Mouse (Mus musculus): ENCODE measurements around the gene Nupr1. TPM values are rescaled to one million over a fixed set of nuclear protein-coding genes. Genes with fewer than 3 reads are reported as not detected.
"Not testable (repeated sequence)": the region's sequence is repeated elsewhere in the genome, so short reads cannot be mapped to it uniquely, and the experiment has no call there.

Nupr1 gene
- total RNA-seq, 2 experiments from 2014 or later = 17.6 to 21.0 TPM

- no peak overlapping the region for H3K4me3 ChIP-seq
- no peak for DNase-seq (ENCODE audit: extremely low spot score in 1 of 2, low spot score in 2 of 2)
- TF ChIP-seq CTCF (IDR thresholded peaks at IDR 0.05) = no peak
- intact Hi-C loops (cut with DNase I) = no loop called here
- H3K27ac ChIP-seq = no peak overlapping the region
These were observed 33.0 kb upstream of the Nupr1 start for GRCm38 (mm10) chr7:126663646-126664045.

GRCm38 (mm10) chr7:126659771-126660170, 29.1 kb upstream of the Nupr1 start:
- Histone ChIP-seq H3K27ac (no peak overlapping the region), H3K4me3 (no peak overlapping the region)
- no peak for DNase-seq (ENCODE audit: extremely low spot score in 1 of 2, low spot score in 2 of 2)
- TF ChIP-seq CTCF (IDR thresholded peaks at IDR 0.05) = no peak
- intact Hi-C loops (cut with DNase I) = no loop called here

- no peak for TF ChIP-seq CTCF (IDR thresholded peaks at IDR 0.05)
- no peak for DNase-seq (ENCODE audit: extremely low spot score in 1 of 2, low spot score in 2 of 2)
- no peak overlapping the region for H3K4me3 ChIP-seq
- H3K27ac ChIP-seq = no peak overlapping the region
- intact Hi-C loops (cut with DNase I) = no loop called here
These were observed 26.9 kb upstream of the Nupr1 start for GRCm38 (mm10) chr7:126657522-126657921.

GRCm38 (mm10) chr7:126655695-126656094, 25.0 kb upstream of the Nupr1 start:
- H3K4me3 ChIP-seq = no peak overlapping the region
- intact Hi-C loops (cut with DNase I) = no loop called here
- no peak for TF ChIP-seq CTCF (IDR thresholded peaks at IDR 0.05)
- DNase-seq (ENCODE audit: extremely low spot score in 1 of 2, low spot score in 2 of 2) = no peak
- no peak overlapping the region for H3K27ac ChIP-seq

- intact Hi-C loops (cut with DNase I) = loop anchor here (5.0 kb wide), 1 partner anchor 123 kb away; the partner anchor contains the start of gene Ypel3
- Histone ChIP-seq H3K4me3 (no peak overlapping the region), H3K27ac (no peak overlapping the region)
- no peak for DNase-seq (ENCODE audit: extremely low spot score in 1 of 2, low spot score in 2 of 2)
- no peak for TF ChIP-seq CTCF (IDR thresholded peaks at IDR 0.05)
These were observed 23.3 kb upstream of the Nupr1 start for GRCm38 (mm10) chr7:126653991-126654390.

GRCm38 (mm10) chr7:126650852-126651251, 20.2 kb upstream of the Nupr1 start:
- Histone ChIP-seq H3K4me3 (no peak overlapping the region), H3K27ac (no peak overlapping the region)
- intact Hi-C loops (cut with DNase I) = loop anchor here (5.0 kb wide), 1 partner anchor 126 kb away; the partner anchor contains the start of gene Ypel3
- DNase-seq (ENCODE audit: extremely low spot score in 1 of 2, low spot score in 2 of 2) = no peak
- no peak for TF ChIP-seq CTCF (IDR thresholded peaks at IDR 0.05)

DNA sequence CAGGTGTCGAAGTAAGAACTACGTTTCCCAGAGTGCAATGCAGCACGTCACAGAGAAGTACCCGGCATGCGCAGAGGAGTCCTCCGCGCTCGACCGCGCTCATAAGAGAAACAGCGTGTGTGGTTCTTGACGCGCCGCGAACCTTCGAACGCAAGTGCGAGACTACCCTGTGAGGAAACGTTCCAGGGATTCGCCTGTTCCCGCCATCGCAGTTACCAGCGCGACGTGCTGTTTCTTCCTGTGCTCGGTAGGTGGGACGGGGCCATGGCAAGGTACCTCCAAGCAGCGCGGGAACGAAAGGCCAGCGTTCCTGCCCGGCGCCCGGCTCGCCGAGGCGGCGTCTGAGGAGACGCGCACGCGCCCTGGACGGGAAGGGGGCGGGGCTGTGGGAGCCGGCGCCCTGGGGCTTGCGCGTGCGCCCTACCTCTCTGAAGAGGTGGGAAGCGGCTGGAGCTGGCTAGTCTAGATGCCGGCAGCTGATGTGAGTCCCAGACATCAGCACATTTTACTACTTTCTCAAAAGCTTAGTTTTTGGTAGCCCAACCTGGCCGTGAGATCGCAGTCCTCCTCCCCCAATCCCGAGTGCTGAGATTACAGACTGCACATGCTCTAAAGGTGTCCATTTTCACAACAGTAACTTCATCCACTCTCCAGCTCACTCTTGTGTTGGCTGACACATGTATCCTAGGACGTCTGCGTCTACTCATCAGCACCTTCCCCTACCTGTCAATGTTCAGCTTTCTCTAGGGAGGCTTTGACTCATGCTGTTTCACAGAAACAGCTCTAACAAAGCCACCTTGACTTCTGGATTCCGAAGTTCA, 18.8 kb upstream of the Nupr1 start, which contains the start of gene Sgf29:
Gene Sgf29, plus strand, starts transcription at position 79 of the 821 bp plus-strand sequence.
- Histone ChIP-seq H3K4me3 (peak within 1 kb of the TSS; percentile 58), H3K27ac (peak within 1 kb of the TSS; percentile 95)
- DNase-seq (ENCODE audit: extremely low spot score in 1 of 2, low spot score in 2 of 2) = peak; percentile 92 to 95
- no peak; the same call in 1 of the 2 replicates for TF ChIP-seq CTCF (IDR thresholded peaks at IDR 0.05)
- intact Hi-C loops (cut with DNase I) = loop anchor here (2.0 to 10.0 kb wide), 3 partner anchors 45 to 465 kb away; partner anchors contain the start of genes Bola2, Slx1b and Ypel3

DNA sequence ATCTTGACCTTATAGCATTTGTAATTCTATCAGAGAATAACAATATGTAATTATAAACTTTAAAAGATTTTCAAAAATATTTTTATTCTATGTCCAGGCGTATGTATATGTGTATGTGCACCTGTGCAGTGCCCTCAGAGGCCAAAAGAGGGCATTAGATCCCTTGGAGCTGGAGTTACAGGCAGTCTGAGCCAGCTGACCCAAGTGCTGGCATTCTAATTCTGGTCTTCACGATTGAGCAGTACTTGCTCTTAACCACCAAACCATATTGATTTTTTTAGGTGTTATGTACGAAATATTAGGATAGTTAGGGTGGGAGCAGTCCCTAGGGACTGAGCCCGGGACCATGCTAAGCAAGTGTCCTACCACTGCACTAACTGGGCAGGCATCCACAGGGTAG, 17.8 kb upstream of the Nupr1 start:
- peak overlapping the region; percentile 95 for H3K27ac ChIP-seq
- H3K4me3 ChIP-seq = peak overlapping the region; percentile 58

DNA sequence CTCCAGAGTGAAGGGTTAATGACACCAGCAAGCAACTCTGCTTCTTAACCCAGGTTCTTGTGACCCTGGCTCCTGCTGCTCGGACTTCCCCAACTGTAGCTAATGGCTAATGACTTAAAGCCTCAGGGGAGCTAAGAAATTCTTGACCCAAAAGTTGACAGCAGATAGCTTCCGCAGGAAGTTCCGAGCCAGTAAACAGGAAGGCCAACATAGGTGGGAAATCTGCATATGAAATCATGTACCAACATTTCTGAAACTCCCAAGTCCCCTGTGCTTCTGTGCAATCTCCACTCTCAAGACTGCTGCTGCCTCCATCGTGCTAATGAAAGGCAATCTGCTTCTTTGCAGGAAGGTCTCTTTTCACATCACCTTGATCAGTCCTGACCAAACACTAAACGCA, 15.0 kb upstream of the Nupr1 start:
- intact Hi-C loops (cut with DNase I) = loop anchor here (10.0 kb wide), 1 partner anchor 469 kb away; no protein-coding TSS in a partner anchor
- no peak for TF ChIP-seq CTCF (IDR thresholded peaks at IDR 0.05)
- H3K4me3 ChIP-seq = no peak overlapping the region
- no peak overlapping the region for H3K27ac ChIP-seq
- no peak for DNase-seq (ENCODE audit: extremely low spot score in 1 of 2, low spot score in 2 of 2)

More for the DNA sequence above, 17.8 kb upstream of the Nupr1 start:
- intact Hi-C loops (cut with DNase I) = loop anchor here (2.0 to 10.0 kb wide), 2 partner anchors 46 to 466 kb away; partner anchors contain the start of genes Bola2 and Slx1b
- no peak for DNase-seq (ENCODE audit: extremely low spot score in 1 of 2, low spot score in 2 of 2)
- peak; percentile 31 for TF ChIP-seq CTCF (IDR thresholded peaks at IDR 0.05)

- intact Hi-C loops (cut with DNase I) = loop anchor here (10.0 kb wide), 1 partner anchor 470 kb away; no protein-coding TSS in a partner anchor
- Histone ChIP-seq H3K27ac (no peak overlapping the region), H3K4me3 (no peak overlapping the region)
- TF ChIP-seq CTCF (IDR thresholded peaks at IDR 0.05) = no peak
- DNase-seq (ENCODE audit: extremely low spot score in 1 of 2, low spot score in 2 of 2) = no peak
These were observed 14.3 kb upstream of the Nupr1 start for GRCm38 (mm10) chr7:126644914-126645313.

GRCm38 (mm10) chr7:126644345-126644744, 13.7 kb upstream of the Nupr1 start:
- intact Hi-C loops (cut with DNase I) = loop anchor here (10.0 kb wide), 1 partner anchor 470 kb away; no protein-coding TSS in a partner anchor
- TF ChIP-seq CTCF (IDR thresholded peaks at IDR 0.05) = no peak
- DNase-seq (ENCODE audit: extremely low spot score in 1 of 2, low spot score in 2 of 2) = no peak
- Histone ChIP-seq H3K4me3 (no peak overlapping the region), H3K27ac (no peak overlapping the region)

DNA sequence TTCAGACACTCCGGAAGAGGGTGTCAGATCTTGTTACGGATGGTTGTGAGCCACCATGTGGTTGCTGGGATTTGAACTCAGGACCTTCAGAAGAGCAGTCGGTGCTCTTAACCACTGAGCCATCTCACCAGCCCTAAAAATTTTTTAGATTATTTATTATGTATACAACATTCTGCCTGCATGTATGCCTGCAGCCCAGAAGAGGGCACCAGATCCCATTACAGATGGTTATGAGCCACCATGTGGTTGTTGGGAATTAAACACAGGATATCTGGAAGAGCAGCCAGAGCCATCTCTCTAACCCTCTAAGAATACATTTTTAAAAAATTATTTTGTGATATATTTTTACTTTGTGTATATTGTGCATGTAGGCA, 12.6 kb upstream of the Nupr1 start:
- TF ChIP-seq CTCF (IDR thresholded peaks at IDR 0.05) = peak; percentile 62
- H3K4me3 ChIP-seq, H3K27ac ChIP-seq: not testable (repeated sequence)
- DNase-seq (ENCODE audit: extremely low spot score in 1 of 2, low spot score in 2 of 2) = peak in 1 of 2 experiments; percentile 13
- intact Hi-C loops (cut with DNase I) = loop anchor here (10.0 kb wide), 1 partner anchor 472 kb away; no protein-coding TSS in a partner anchor

Data from left cerebral cortex, adult 2 months (tissue).